9 mouse cellular contexts compared by ENCODE assay signal in genomic region chr2:154373961-154374632, GRCm38 (mm10). TPM values are rescaled to one million over a fixed set of nuclear protein-coding genes. Genes with fewer than 3 reads are reported as not detected.
A peak's percentile ranks its signal among the peaks of the same experiment; 100 is the strongest.
DNase-seq lines count a peak whose midpoint lies in the region; ATAC-seq and TF ChIP-seq lines count a peak whose summit lies in the region.
"Had no signal": no experiment of that assay in that cellular context is flagged by ENCODE, and none has a peak within 500 bp of the region (broad histone marks: within the 10 kb centered on the region; RNA-seq: fewer than 3 reads in every experiment).

No protein-coding gene starts in this region.

- no peak overlapping the region for H3K9ac ChIP-seq in forebrain, embryonic 16.5 days (replicated peaks; ENCODE audit: low read depth, low read length)
- H3K9ac ChIP-seq in embryonic facial prominence, embryonic 11.5 days (replicated peaks; ENCODE audit: low read length), result no peak overlapping the region
- H3K9ac ChIP-seq in lung, embryonic 14.5 days, result no peak overlapping the region
- H3K9ac ChIP-seq: midbrain, embryonic 12.5 days had no signal

- WGBS in forebrain, embryonic 10.5 days, result 57% methylated on average over 6 of the region's 6 CpGs
- WGBS in forebrain, embryonic 16.5 days, result 59% methylated on average over 6 of the region's 6 CpGs
- WGBS in embryonic facial prominence, embryonic 11.5 days, result 57% methylated on average over 6 of the region's 6 CpGs
- 58% methylated on average over 6 of the region's 6 CpGs for WGBS in lung, embryonic 14.5 days

- no peak overlapping the region for H3K4me2 ChIP-seq in forebrain, embryonic 16.5 days (ENCODE audit: low read length)
- no peak overlapping the region for H3K4me2 ChIP-seq in embryonic facial prominence, embryonic 11.5 days (ENCODE audit: low read depth, low read length)
- H3K4me2 ChIP-seq in lung, embryonic 14.5 days, result no peak overlapping the region

- DNase-seq in forebrain, embryonic 10.5 days (ENCODE audit: extremely low spot score, low spot score), result peak; percentile 62
- DNase-seq in 3T3-L1 (ENCODE audit: low read depth, low spot score), result peak; percentile 85
- peak; percentile 44 for DNase-seq in adrenal gland, adult 2 months
- DNase-seq in embryonic facial prominence, embryonic 11.5 days (ENCODE audit: low spot score), result peak; percentile 76
- DNase-seq in kidney, adult 9 months, result peak; percentile 65
- DNase-seq in lung, embryonic 14.5 days, result peak; percentile 78
- DNase-seq in spleen, adult 18-20 months, result peak; percentile 28 to 69

- 0 out of 2 replicates have a peak, but pooled peaks cover 8% of the 10 kb centered on the region for H3K36me3 ChIP-seq in forebrain, embryonic 10.5 days (replicated peaks)
- no peaks in the 10 kb centered on the region for H3K36me3 ChIP-seq in forebrain, embryonic 16.5 days (ENCODE audit: control insufficient read depth, insufficient read depth)
- no peaks in the 10 kb centered on the region for H3K36me3 ChIP-seq in embryonic facial prominence, embryonic 11.5 days (replicated peaks; ENCODE audit: control insufficient read depth, insufficient read depth, low read depth, low read length)
- 0 out of 2 replicates have a peak, but pooled peaks cover 4% of the 10 kb centered on the region for H3K36me3 ChIP-seq in lung, embryonic 14.5 days (ENCODE audit: insufficient read depth)
- H3K36me3 ChIP-seq: midbrain, embryonic 12.5 days had no signal

- peaks cover 14% of the 10 kb centered on the region for H3K4me1 ChIP-seq in forebrain, embryonic 10.5 days
- peaks cover 7% of the 10 kb centered on the region; the same call in 1 of the 2 replicates for H3K4me1 ChIP-seq in forebrain, embryonic 16.5 days (replicated peaks; ENCODE audit: control insufficient read depth, insufficient read depth, low read length)
- no peaks in the 10 kb centered on the region for H3K4me1 ChIP-seq in embryonic facial prominence, embryonic 11.5 days (ENCODE audit: control insufficient read depth, insufficient read depth, low read length)
- no peaks in the 10 kb centered on the region for H3K4me1 ChIP-seq in lung, embryonic 14.5 days (ENCODE audit: insufficient read depth)

- H3K27ac ChIP-seq in forebrain, embryonic 10.5 days, result no peak overlapping the region
- no peak overlapping the region for H3K27ac ChIP-seq in forebrain, embryonic 16.5 days (ENCODE audit: low read length)
- H3K27ac ChIP-seq in embryonic facial prominence, embryonic 11.5 days (replicated peaks; ENCODE audit: low read depth, low read length), result no peak overlapping the region
- no peak overlapping the region for H3K27ac ChIP-seq in lung, embryonic 14.5 days (ENCODE audit: low read depth)
- H3K27ac ChIP-seq: midbrain, embryonic 12.5 days had no signal

- ATAC-seq in forebrain, embryonic 16.5 days, result no peak
- ATAC-seq in embryonic facial prominence, embryonic 11.5 days (replicated peaks; ENCODE audit: insufficient number of reproducible peaks, low FRiP score, low TSS enrichment, low read depth), result no peak
- no peak for ATAC-seq in lung, embryonic 14.5 days (ENCODE audit: insufficient read depth)

- no peak overlapping the region for H3K4me3 ChIP-seq in forebrain, embryonic 10.5 days
- no peak overlapping the region for H3K4me3 ChIP-seq in forebrain, embryonic 16.5 days (replicated peaks; ENCODE audit: low read length)
- no peak overlapping the region for H3K4me3 ChIP-seq in embryonic facial prominence, embryonic 11.5 days (ENCODE audit: low read depth, low read length)
- H3K4me3 ChIP-seq in lung, embryonic 14.5 days (ENCODE audit: low read depth, low read length), result no peak overlapping the region
- H3K4me3 ChIP-seq: midbrain, embryonic 12.5 days had no signal

- no peaks in the 10 kb centered on the region for H3K27me3 ChIP-seq in forebrain, embryonic 10.5 days (ENCODE audit: poor library complexity, severe bottlenecking)
- no peaks in the 10 kb centered on the region for H3K27me3 ChIP-seq in forebrain, embryonic 16.5 days (replicated peaks; ENCODE audit: control insufficient read depth, insufficient read depth, low read length)
- H3K27me3 ChIP-seq in embryonic facial prominence, embryonic 11.5 days (ENCODE audit: control insufficient read depth, insufficient read depth, low read length), result no peaks in the 10 kb centered on the region
- H3K27me3 ChIP-seq in lung, embryonic 14.5 days (ENCODE audit: insufficient read depth, low read length), result no peaks in the 10 kb centered on the region
- H3K27me3 ChIP-seq: midbrain, embryonic 12.5 days had no signal

- TF ChIP-seq CTCF in lung, embryonic 14.5 days (IDR thresholded peaks at IDR 0.05; ENCODE audit: low read depth), result peak; percentile 64

- no peaks in the 10 kb centered on the region for H3K9me3 ChIP-seq in forebrain, embryonic 10.5 days
- H3K9me3 ChIP-seq in forebrain, embryonic 16.5 days (ENCODE audit: control insufficient read depth, low read length), result no peaks in the 10 kb centered on the region
- H3K9me3 ChIP-seq in embryonic facial prominence, embryonic 11.5 days (replicated peaks; ENCODE audit: control insufficient read depth, low read length), result no peaks in the 10 kb centered on the region
- H3K9me3 ChIP-seq in lung, embryonic 14.5 days (ENCODE audit: low read depth, low read length), result no peaks in the 10 kb centered on the region
- H3K9me3 ChIP-seq: midbrain, embryonic 12.5 days had no signal

RNA-seq across cellular contexts. Expression of gene Cdk5rap1, which starts 1.3 kb away (rescaled TPM):
- polyA plus RNA-seq in forebrain, embryonic 10.5 days (2016; fragmentation: Nextera tagmentation; extraction: Ambion mirVana), result 13.0 and 14.9 TPM in 2 replicates
- polyA plus RNA-seq in forebrain, embryonic 16.5 days (2015; fragmentation: Nextera tagmentation; extraction: Ambion mirVana), result 16.2 and 16.7 TPM in 2 replicates
- total RNA-seq in adrenal gland, adult 2 months (2021), result 10 to 100 TPM in 1 of 2 experiments, 1 to 10 TPM in 1; 9.7 to 14.4 TPM
- 5.9 and 7.1 TPM in 2 replicates for polyA plus RNA-seq in adrenal gland, adult 2 months (2012; rRNA removed)
- polyA plus RNA-seq in embryonic facial prominence, embryonic 11.5 days (2014; fragmentation: Nextera tagmentation; extraction: Ambion mirVana), result 19.4 and 19.7 TPM in 2 replicates
- 11.2 and 13.1 TPM in 2 replicates for polyA plus RNA-seq in lung, embryonic 14.5 days (2014; fragmentation: Nextera tagmentation; extraction: Ambion mirVana)

RNA-seq across cellular contexts. Expression of gene Snta1, which starts 33.8 kb away (rescaled TPM):
- polyA plus RNA-seq in forebrain, embryonic 10.5 days (2016; fragmentation: Nextera tagmentation; extraction: Ambion mirVana), result 2.5 TPM in 2 replicates
- polyA plus RNA-seq in forebrain, embryonic 16.5 days (2015; fragmentation: Nextera tagmentation; extraction: Ambion mirVana), result 10.0 and 10.4 TPM in 2 replicates
- total RNA-seq in adrenal gland, adult 2 months (2021), result 10 to 100 TPM; 19.9 to 29.6 TPM
- polyA plus RNA-seq in adrenal gland, adult 2 months (2012; rRNA removed), result 53.6 and 57.1 TPM in 2 replicates
- 2.1 TPM in 2 replicates for polyA plus RNA-seq in embryonic facial prominence, embryonic 11.5 days (2014; fragmentation: Nextera tagmentation; extraction: Ambion mirVana)
- polyA plus RNA-seq in lung, embryonic 14.5 days (2014; fragmentation: Nextera tagmentation; extraction: Ambion mirVana), result 3.8 and 3.9 TPM in 2 replicates
